Mouse (Mus musculus) layer of hippocampus, postnatal 25 days (tissue): ENCODE results near the gene Glb1l2. TPM values are rescaled to one million over a fixed set of nuclear protein-coding genes. Genes with fewer than 3 reads are reported as not detected.

Experiments used
- DNase-seq, 2 experiments: peaks; one replicate each; pipeline ENCODE4 v3.0.0; 2022; ENCODE audit warnings: mixed read lengths in 2 of 2, low spot score in 1 of 2; ENCODE audit errors: extremely low spot score in 1 of 2
- total RNA-seq, 2 experiments: library from RNA; stranded (reverse); gene quantifications; 2 replicates each; pipeline ENCODE4 v1.2.3; 2021

Glb1l2 gene
- total RNA-seq, 2 experiments from 2014 or later, result 0.30 to 0.38 TPM

DNA sequence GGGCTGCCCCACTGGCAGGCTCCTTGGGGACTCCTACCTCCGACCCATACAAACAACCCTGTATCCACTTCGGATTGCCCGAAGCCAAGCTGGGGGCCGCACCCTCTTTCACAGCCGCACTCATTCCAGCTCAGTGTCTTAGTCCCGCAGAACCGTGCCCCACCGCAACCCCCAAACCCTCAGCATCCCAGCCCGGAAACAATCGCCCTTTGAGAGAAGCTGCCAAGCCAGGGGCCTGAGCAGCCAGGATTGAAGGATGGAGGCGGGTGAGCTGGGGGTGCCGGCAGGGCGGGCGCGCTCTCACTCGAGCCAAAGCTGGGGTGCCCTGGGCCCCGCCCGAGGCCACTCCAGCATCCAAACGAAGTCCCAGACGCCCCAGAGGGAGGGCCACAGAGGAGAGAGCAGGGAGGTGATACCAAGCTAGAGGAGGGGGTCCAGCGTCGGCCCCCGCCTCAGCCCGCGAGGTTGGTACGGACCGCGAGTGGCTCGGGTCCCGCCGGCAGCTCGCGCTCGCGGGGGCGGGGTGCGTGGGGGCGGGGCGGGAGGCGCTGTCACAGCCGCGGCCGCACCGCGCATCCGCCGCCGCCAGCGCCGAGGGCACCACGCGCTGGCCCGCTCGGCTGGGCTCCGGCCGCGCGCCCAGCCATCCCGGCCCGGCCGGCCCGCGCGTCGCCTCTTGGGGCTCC, 72.9 kb downstream of the Glb1l2 start, which contains the start of gene B3gat1:
Gene B3gat1, plus strand, starts transcription at position 523 of the 686 bp plus-strand sequence.
- DNase-seq, result peak; percentile 51 to 63

DNA sequence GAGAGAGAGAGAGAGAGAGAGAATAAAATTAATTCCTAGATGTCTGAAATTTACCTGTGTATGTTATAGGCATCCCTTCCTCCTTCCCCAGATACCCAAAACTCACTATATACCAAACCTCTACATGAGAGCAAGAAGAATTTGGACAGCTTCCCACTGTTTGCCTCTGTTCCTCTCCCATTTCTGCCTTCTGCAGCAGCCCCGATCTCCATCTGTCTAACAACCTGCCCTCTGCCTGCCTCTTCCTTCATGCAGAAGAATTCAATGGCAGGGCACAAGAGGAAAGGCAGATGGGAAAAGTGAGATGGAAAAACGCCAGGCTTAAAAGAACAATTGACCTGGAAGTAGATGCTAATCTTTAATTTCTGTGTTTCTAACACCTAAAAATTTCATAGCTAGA, 77.7 kb downstream of the Glb1l2 start:
- no peak for DNase-seq

DNA sequence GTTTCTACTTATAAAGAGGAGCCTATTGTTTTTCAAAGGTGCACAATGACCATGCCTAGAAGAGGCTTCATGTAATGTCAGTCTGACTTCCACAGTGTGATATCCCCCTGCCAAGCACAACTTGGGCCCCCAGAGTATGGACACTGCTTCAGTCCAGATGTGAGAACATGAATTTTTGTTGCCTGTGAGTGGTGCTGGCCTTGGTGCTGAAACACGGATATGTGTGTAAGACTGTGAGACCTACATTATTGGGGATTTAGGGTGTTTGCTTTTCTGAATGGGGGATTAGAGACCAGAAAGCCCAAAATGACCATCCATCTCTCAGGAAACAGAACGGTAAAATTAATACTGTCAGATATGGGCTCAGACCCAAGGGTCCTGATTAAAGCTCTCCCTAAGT, 78.8 kb downstream of the Glb1l2 start:
- no peak for DNase-seq

DNA sequence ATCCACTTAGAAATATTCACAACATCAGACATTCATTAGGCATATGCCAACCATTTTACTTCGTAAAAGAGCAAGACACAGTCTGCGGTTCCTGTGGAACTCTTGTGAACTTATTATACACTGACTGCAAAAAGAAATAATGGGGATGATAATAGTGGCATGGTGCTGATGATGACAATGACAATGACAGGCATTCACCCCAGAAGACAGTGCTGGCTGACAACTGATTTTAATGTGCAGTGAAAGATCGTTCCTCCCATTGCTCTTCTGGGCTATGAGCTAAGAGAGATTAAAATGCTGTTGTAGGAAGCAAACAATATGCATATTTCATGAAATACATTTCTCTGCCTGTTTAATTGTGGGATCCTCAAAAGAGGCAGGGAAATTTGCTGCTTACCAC, 80.6 kb downstream of the Glb1l2 start:
- DNase-seq, result no peak

DNA sequence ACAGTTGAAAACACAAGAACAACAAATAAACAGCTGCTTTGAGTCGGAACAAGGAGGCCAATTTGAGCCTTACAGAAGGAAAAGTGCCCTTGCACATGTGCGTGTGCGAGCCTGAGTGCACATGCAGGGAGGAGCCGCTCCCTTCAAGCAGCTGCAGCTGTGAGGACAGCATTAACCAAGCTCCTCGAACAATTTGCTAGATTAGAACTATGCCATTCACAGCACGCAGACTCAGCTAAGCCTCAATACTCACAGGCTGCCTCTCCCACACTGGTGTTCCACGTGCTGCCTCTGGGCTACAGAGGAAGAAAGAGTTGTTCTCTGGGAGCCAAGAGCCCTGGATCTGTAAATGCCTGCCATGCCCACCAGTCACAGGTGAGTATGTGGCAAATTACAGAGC, 84.5 kb downstream of the Glb1l2 start:
- no peak for DNase-seq

DNA sequence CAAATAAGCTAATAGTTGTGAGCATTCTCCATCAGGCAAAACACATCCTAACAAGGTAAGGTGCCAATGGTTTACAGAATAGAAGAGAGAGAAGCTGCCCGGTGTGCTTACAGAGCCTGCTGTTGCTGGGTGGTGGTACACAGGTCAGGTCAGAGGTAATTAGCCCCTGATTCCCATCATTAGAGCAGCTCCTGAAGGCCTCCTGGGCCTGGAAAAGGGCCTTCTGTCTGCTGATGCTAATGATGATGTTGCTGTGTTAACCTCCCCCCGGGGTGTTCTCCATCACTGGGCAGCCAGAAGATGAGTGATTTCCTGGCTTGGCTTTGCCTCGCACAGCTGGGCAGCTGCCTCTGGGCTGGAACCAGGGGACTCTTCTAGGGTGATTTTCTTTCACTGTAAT, 87.9 kb downstream of the Glb1l2 start:
- DNase-seq, result no peak

Other genes with a start within 250 kb of the Glb1l2 start
- 100 to 1,000 TPM; 251 to 282 TPM for gene B3gat1, start 72.7 kb downstream of the Glb1l2 start, total RNA-seq
- not detected for gene Glb1l3, start 54.4 kb upstream of the Glb1l2 start, total RNA-seq
- gene Gm1110, start 116.6 kb upstream of the Glb1l2 start, total RNA-seq, result not detected
- gene Acad8, start 193.1 kb upstream of the Glb1l2 start, total RNA-seq, result 10 to 100 TPM; 35.0 to 36.4 TPM
- gene Thyn1, start 193.2 kb upstream of the Glb1l2 start, total RNA-seq, result 10 to 100 TPM; 94.3 to 98.7 TPM
- 100 to 1,000 TPM; 111 to 114 TPM for gene Vps26b, start 223.6 kb upstream of the Glb1l2 start, total RNA-seq
- gene Ncapd3, start 223.7 kb upstream of the Glb1l2 start, total RNA-seq, result 10 to 100 TPM; 15.6 to 19.0 TPM